Mouse (Mus musculus): ENCODE data around the gene Lca5l. TPM values are rescaled to one million over a fixed set of nuclear protein-coding genes. Genes with fewer than 3 reads are reported as not detected.

Gene Lca5l
- 1.1 and 2.0 TPM in 2 replicates for polyA plus RNA-seq (2012; rRNA removed)

GRCm38 (mm10) chr16:96191531-96192506 lies at the start of gene Lca5l:
TSS of gene Lca5l (minus strand) at chr16:96192271.
- peak; percentile 99 for DNase-seq (ENCODE audit: low spot score)

GRCm38 (mm10) chr16:96235366-96235970 lies 43.4 kb upstream of the Lca5l start, which contains the start of gene B3galt5:
TSS of gene B3galt5 (plus strand) at chr16:96235801.
- DNase-seq (ENCODE audit: low spot score), result no peak

- no peak for DNase-seq (ENCODE audit: low spot score)
These were observed 41.9 kb upstream of the Lca5l start for GRCm38 (mm10) chr16:96233996-96234395.

GRCm38 (mm10) chr16:96231974-96232373 lies 39.9 kb upstream of the Lca5l start:
- DNase-seq (ENCODE audit: low spot score), result no peak

GRCm38 (mm10) chr16:96231251-96231650 lies 39.2 kb upstream of the Lca5l start:
- DNase-seq (ENCODE audit: low spot score), result no peak

- no peak for DNase-seq (ENCODE audit: low spot score)
These were observed 38.3 kb upstream of the Lca5l start for GRCm38 (mm10) chr16:96230411-96230810.

GRCm38 (mm10) chr16:96229044-96229555 lies 37.0 kb upstream of the Lca5l start:
- DNase-seq (ENCODE audit: low spot score), result no peak

- no peak for DNase-seq (ENCODE audit: low spot score)
These were observed 36.4 kb upstream of the Lca5l start for GRCm38 (mm10) chr16:96228438-96228837.

- no peak for DNase-seq (ENCODE audit: low spot score)
These were observed 30.4 kb upstream of the Lca5l start for GRCm38 (mm10) chr16:96222452-96222851.

- no peak for DNase-seq (ENCODE audit: low spot score)
These were observed 29.9 kb upstream of the Lca5l start for GRCm38 (mm10) chr16:96221959-96222358.

GRCm38 (mm10) chr16:96221491-96221890 lies 29.4 kb upstream of the Lca5l start:
- no peak for DNase-seq (ENCODE audit: low spot score)

- no peak for DNase-seq (ENCODE audit: low spot score)
These were observed 21.0 kb upstream of the Lca5l start for GRCm38 (mm10) chr16:96213027-96213426.

- no peak for DNase-seq (ENCODE audit: low spot score)
These were observed 18.8 kb upstream of the Lca5l start for GRCm38 (mm10) chr16:96210856-96211255.

GRCm38 (mm10) chr16:96209789-96210188 lies 17.7 kb upstream of the Lca5l start:
- DNase-seq (ENCODE audit: low spot score), result no peak

- no peak for DNase-seq (ENCODE audit: low spot score)
These were observed 9.6 kb upstream of the Lca5l start for GRCm38 (mm10) chr16:96201485-96202232.

- no peak for DNase-seq (ENCODE audit: low spot score)
These were observed 8.6 kb upstream of the Lca5l start for GRCm38 (mm10) chr16:96200702-96201028.

GRCm38 (mm10) chr16:96199913-96200701 lies 8.0 kb upstream of the Lca5l start, which contains the start of gene Sh3bgr:
TSS of gene Sh3bgr (plus strand) at chr16:96200450.
- peak; percentile 48 for DNase-seq (ENCODE audit: low spot score)

GRCm38 (mm10) chr16:96187619-96188018 lies 4.5 kb downstream of the Lca5l start:
- DNase-seq (ENCODE audit: low spot score), result no peak

- DNase-seq (ENCODE audit: low spot score), result no peak
These were observed 12.9 kb downstream of the Lca5l start for GRCm38 (mm10) chr16:96179156-96179555.

GRCm38 (mm10) chr16:96175399-96175798 lies 16.7 kb downstream of the Lca5l start:
- DNase-seq (ENCODE audit: low spot score), result no peak

- DNase-seq (ENCODE audit: low spot score), result no peak
These were observed 18.4 kb downstream of the Lca5l start for GRCm38 (mm10) chr16:96173648-96174047.

Measured in urinary bladder, adult 2 months (tissue).